Mouse (Mus musculus) spleen, adult 12 weeks (tissue): ENCODE measurements around the gene Adgrb3.

Source experiments
- DNase-seq: peaks from one replicate; pipeline ENCODE4 v3.0.0; 2022; ENCODE audit warnings: low spot score

Adgrb3 gene

GRCm38 (mm10) chr1:25828971-25829920 is at the start of gene Adgrb3:
TSS of gene Adgrb3 (minus strand) at chr1:25829707.
- DNase-seq = no peak

- no peak for DNase-seq
These were observed 48.0 kb upstream of the Adgrb3 start for GRCm38 (mm10) chr1:25877526-25877925.

GRCm38 (mm10) chr1:25857473-25857872 is 28.0 kb upstream of the Adgrb3 start:
- DNase-seq = no peak

GRCm38 (mm10) chr1:25854451-25854978 is 25.0 kb upstream of the Adgrb3 start:
- no peak for DNase-seq

GRCm38 (mm10) chr1:25832260-25832659 is 2.8 kb upstream of the Adgrb3 start:
- no peak for DNase-seq

DNA sequence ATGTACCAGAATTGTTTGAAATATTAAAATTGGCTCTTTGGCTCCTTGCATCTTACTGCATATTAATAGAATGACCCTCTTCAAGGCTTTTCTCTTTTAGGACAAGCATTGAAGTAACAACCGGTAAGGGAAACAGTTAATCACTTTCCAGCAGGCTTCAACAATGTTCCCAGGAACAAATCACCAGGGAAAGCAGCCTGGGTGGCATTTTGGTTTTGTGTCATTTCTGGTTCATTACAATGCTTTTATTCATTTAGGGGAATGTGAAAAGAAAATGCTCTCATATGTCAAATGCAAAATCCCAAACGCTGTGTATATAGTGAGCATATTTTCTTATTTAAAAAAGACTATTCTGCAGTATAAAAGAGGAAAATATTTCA is 2.0 kb upstream of the Adgrb3 start:
- no peak for DNase-seq

DNA sequence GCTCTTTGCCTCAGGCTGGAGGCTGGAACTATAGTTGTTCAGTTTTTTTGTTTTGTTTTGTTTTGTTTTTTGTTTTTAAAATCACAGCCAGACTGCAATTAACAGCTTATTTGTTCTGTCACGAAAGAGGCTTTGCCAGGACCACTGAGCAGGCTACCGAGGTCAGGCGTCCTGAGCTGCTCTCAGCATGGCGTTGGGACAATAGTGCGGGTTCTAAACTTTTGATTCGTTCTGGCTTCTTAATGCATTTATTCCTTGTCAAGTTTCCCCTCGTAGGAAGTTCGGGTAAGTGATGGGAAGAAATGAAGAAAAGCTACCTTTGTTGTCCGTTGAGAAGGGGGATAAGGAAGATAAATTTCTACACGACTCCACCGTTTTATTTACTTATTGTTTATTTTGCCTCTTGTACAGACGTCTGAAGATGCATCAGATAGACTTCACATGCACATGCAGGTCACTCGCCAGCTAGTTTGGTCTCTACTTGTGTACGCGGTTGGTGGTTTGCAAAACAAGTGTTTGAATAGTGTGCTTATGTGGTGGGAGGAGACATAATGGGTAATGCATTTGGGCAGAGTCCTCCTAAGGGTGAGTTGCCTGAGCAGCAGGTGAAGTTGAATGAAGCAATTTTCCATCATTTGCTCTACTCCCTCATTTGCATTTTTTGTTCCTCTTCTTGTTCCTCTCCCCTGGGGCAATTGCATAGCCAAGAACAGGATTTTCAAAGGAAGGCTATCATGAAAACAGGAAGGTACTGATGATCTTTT is 1.4 kb upstream of the Adgrb3 start:
- DNase-seq = no peak

DNA sequence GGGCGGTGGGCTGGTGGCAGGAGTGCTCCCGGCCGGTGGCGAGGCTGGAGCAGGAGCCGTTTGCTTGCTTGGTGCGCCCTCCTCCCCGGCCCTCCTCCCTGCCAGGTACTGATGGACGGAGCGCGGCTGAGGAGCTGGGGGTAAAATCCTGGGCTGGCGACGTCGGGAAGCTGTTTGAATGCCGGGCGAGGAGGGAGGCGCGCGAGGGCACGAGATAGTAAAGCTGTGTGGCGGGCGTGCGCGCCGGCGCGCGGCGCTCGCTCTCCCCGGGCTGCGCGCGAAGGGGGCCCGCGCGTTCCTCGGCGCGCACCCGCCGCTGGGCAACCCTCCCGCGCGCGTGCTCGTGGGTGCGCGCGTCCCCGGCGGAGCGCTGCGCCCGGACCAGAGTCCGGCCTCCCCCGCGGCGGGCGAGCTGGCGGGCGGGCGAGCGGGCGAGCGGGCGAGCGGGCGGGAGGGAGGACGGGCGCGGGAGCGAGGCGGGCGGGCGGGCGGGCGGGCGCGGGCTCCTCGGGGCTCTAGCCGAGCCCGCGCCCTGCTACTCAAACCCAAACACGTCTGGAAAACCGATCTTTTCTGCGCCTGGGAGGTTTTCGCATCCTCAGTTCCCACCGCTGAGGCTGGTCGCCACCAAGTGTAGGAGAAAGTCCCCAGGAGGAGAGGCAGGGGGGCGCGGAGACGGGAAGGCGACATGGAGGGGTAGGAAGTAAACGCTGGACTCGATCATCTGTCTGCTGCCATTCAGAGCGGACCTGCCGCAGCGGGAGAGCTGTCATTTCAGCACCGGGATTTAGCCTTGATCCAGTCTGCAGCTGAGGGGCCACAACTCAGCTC is 629 bp upstream of the Adgrb3 start:
- no peak for DNase-seq

GRCm38 (mm10) chr1:25828071-25828755 is 1.3 kb downstream of the Adgrb3 start:
- DNase-seq = no peak

GRCm38 (mm10) chr1:25827436-25827835 is 2.1 kb downstream of the Adgrb3 start:
- DNase-seq = no peak

DNA sequence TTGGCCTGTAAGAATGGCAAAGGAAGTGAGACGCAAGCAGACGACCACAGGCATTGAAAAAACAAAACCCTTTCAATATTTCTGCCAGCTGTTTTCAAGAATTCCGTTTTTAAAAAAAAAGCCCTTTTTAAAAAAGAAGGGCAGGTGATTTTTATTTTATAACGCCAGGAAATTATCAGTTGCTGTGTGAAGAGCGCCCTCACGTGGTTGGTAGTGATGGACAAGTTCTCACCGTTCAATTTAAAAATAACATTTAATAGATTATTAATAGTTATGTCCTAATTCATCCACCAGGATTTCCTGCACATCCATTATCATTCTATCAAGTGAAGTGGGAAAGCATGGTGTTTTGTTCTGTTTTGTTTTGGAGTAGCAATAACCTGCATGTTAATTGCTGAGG is 2.7 kb downstream of the Adgrb3 start:
- DNase-seq = no peak

- no peak for DNase-seq
These were observed 4.9 kb downstream of the Adgrb3 start for GRCm38 (mm10) chr1:25824626-25825025.

DNA sequence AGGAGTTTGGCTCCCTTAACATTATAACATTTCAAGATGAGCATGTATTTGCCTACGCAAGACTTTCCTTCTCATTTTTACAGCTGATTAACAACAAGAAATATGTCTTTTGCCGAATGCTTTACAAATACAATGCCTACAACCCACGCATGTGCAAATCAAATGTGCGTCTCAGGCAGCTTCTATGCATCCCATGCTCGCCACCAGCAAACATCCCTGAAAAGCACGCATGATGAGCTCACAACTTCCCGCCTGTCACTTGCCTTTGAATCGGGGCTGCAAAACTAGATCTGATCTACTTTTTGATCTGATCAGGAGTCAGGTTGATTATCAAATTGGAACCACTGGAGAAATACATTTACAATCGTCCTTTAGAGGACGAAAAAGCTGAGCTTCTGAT is 5.5 kb downstream of the Adgrb3 start:
- no peak for DNase-seq

- DNase-seq = no peak
These were observed 14.0 kb downstream of the Adgrb3 start for GRCm38 (mm10) chr1:25815491-25815890.

GRCm38 (mm10) chr1:25778784-25779183 is 50.7 kb downstream of the Adgrb3 start:
- DNase-seq = no peak

DNA sequence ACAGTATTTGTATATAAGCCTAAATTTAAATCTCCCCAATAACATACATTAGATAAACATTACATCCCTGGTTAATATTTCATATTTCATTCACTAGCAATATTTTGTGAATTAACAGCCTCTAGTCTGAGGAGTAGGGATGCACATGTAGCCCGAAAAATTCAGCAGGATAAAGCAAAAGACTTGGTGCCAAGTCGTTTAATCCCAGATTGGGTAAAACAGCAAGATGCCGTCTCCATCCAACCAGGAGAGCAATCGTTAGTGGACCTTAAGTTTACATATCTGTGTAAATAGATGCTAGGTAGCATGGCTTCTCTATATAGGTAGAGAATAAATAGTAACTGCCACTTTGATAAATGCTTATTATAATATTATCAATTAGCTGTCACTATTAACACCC is 52.0 kb downstream of the Adgrb3 start:
- DNase-seq = no peak

DNA sequence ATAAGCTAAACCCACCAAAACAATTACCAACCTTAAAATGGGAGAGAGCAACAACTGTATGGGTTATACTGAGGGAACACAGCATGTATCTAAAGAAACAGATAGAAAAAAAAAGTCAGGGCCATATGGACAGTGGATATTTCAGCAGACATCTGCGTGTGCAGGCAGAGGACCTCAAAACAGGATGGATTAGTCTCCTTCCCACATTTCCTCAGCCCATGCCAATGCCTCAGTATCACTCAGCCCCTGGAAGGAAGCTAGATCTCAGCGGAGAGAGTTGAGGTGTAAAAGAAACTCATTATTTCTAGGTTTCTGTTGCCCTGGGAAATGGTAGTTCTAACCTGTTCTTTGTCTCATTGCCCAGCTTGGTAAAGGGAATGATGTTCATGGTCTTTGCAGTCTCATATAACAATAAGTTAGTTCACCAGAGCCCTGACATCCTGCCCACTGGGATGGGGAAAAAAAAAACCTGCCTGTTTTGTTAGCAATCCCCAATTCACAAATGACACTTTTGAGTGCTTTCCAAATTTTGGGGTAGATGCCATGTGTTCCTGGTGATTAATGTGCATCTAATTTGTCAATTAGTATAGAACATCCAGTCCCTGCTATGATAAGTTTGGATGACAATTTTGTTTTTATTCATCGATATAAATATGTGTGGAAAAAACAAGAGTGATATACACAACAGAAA is 53.9 kb downstream of the Adgrb3 start:
- DNase-seq = no peak

- no peak for DNase-seq
These were observed 60.5 kb downstream of the Adgrb3 start for GRCm38 (mm10) chr1:25768958-25769357.

DNA sequence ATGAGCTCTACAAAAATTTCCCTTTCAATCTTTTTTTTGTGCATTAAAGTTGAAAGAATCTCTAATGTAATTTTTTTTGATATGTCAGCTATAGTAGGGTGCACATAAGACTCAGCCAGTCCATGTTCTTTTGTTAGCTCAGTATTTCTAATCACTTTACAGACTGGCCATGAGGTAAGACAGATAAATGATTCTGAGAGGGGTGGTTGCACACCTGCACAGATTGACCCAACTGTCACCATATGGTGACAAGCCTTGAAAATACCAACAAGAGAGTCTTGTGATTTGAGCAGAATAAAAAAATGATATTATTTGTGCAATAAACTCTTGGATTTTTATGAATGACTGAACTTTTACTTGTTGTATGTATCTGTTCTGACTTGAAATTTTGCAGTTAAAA is 74.2 kb downstream of the Adgrb3 start:
- DNase-seq = no peak

DNA sequence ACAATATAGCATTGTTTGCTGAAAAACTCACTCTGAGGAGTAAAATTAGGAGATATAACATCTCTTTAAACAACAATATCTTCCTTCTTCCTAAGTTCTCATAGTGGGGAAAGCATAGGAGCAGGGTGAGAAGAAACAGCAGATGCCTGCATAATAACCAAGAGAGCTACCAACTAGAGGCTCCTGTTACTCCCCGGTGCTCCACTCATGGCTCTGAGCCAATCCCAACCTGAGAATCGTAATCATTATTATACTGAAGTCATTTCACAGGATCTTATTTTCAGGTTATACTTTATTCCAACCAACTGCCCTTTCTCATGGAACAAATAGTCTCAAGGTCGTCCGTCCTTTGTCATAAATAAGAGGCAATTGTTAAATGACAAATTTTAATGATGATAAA is 75.0 kb downstream of the Adgrb3 start:
- no peak for DNase-seq

- DNase-seq = no peak
These were observed 83.9 kb downstream of the Adgrb3 start for GRCm38 (mm10) chr1:25745575-25745974.
